Mouse (Mus musculus) kidney, adult 2 months (tissue): ENCODE results near the gene Trp53i11.

ENCODE experiments used
- CTCF ChIP-seq: fragments of 200-500 bp; conservative IDR thresholded peaks from 2 replicates; pipeline ENCODE4 v1.5.1; 2011; ENCODE audit warnings: low read depth, mild to moderate bottlenecking, control low read depth, low read length, moderate library complexity, mixed read lengths; ENCODE audit not compliant: insufficient read depth, insufficient read length
- POLR2A ChIP-seq: fragments of 200-500 bp; IDR thresholded peaks from one replicate; pipeline ENCODE4 v1.6.1; 2011; ENCODE audit warnings: low read depth, low read length, control low read depth

DNA sequence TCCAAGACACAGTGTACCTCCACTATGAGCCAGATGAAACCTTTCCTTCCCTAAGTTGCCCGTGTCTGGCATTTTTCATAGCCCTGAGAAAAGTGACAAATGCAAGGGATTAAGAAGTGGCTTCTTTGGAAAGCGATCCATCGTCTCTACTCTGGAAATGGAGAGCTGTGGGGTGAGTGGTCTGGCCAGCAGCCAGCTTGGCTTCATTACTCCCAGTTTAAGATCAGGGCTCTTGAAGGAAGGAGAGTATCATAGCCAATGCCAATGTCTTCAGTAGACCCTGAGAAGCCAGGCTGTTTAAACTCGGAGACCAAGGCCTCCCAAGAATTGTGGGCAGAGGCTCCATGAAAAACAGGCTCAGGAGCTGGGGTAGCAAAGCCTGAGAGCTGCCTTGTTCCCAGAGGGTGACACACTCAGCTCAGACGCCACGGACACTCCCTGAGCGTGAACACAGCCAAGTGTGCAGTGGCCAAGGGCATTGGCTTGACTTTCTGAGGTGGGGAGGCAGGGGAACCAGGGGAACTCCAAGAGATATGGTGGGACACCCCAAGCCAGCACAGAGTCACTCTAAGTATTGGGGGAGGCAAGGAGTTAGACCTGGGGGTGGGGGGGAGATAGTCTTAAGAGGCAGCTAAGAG, 31.1 kb downstream of the Trp53i11 start:
- TF ChIP-seq CTCF: no peak
- no peak for TF ChIP-seq POLR2A
